Mouse (Mus musculus) gastrocnemius, adult 2 months (tissue): ENCODE results near the gene Tspan5. TPM values are rescaled to one million over a fixed set of nuclear protein-coding genes. Genes with fewer than 3 reads are reported as not detected.

Experiments used
- DNase-seq: peaks from one replicate; pipeline ENCODE4 v3.0.0; 2022
- H3K27ac ChIP-seq: fragments of 200-600 bp; 2 replicates; pipeline ENCODE4 v1.8.1; 2022; ENCODE audit warnings: mild to moderate bottlenecking
- H3K4me3 ChIP-seq: fragments of 200-600 bp; 2 replicates; pipeline ENCODE4 v1.8.1; 2022; ENCODE audit warnings: mild to moderate bottlenecking, moderate library complexity
- CTCF ChIP-seq: fragments of 200-600 bp; IDR thresholded peaks from 2 replicates; pipeline ENCODE4 v1.8.1; 2022; ENCODE audit warnings: antibody characterized with exemption, mild to moderate bottlenecking, moderate library complexity
- intact Hi-C: fragments of 180-260 bp; cut with DNase I; formaldehyde crosslinking; loops from one replicate; pipeline ENCODE4 v1.15.1; 2025
- total RNA-seq, 2 experiments: library from RNA; stranded (reverse); gene quantifications; 2 replicates each; pipeline ENCODE4 v1.2.3; 2021

Gene Tspan5
- total RNA-seq, 2 experiments from 2014 or later = 4.0 to 4.4 TPM

GRCm38 (mm10) chr3:138898055-138898454 lies 156.1 kb downstream of the Tspan5 start:
- H3K4me3 ChIP-seq = no peak overlapping the region
- no peak overlapping the region for H3K27ac ChIP-seq
- TF ChIP-seq CTCF = no peak
- intact Hi-C loops = no loop called here
- DNase-seq = no peak

- DNase-seq = no peak
- no peak overlapping the region for H3K27ac ChIP-seq
- H3K4me3 ChIP-seq = no peak overlapping the region
- intact Hi-C loops = loop anchor here (10.0 kb wide), 1 partner anchor 456 kb away; the partner anchor contains the start of gene Adh5
- no peak for TF ChIP-seq CTCF
Measured at GRCm38 (mm10) chr3:138900571-138901141, 158.7 kb downstream of the Tspan5 start.

GRCm38 (mm10) chr3:138905678-138906077 lies 163.7 kb downstream of the Tspan5 start:
- intact Hi-C loops = loop anchor here (2.0 to 10.0 kb wide), 5 partner anchors 163 to 461 kb away; partner anchors contain the start of genes Adh5 and Tspan5
- TF ChIP-seq CTCF = no peak
- peak overlapping the region; percentile 36; the same call in 1 of the 2 replicates for H3K4me3 ChIP-seq
- peak; percentile 46 for DNase-seq
- peak overlapping the region; percentile 38 for H3K27ac ChIP-seq

GRCm38 (mm10) chr3:138906112-138906880 lies 164.3 kb downstream of the Tspan5 start:
- H3K27ac ChIP-seq = peak overlapping the region; percentile 38
- DNase-seq = peak; percentile 71
- peak overlapping the region; percentile 36; the same call in 1 of the 2 replicates for H3K4me3 ChIP-seq
- intact Hi-C loops = loop anchor here (2.0 to 10.0 kb wide), 5 partner anchors 164 to 461 kb away; partner anchors contain the start of genes Adh5 and Tspan5
- TF ChIP-seq CTCF = peak; percentile 94

- intact Hi-C loops = loop anchor here (5.0 to 10.0 kb wide), 4 partner anchors 167 to 465 kb away; partner anchors contain the start of genes Adh5 and Tspan5
- H3K27ac ChIP-seq = no peak overlapping the region
- DNase-seq = no peak
Measured at GRCm38 (mm10) chr3:138909313-138909712, 167.3 kb downstream of the Tspan5 start.

GRCm38 (mm10) chr3:138912504-138912903 lies 170.5 kb downstream of the Tspan5 start:
- no peak overlapping the region for H3K4me3 ChIP-seq
- DNase-seq = no peak
- intact Hi-C loops = no loop called here
- TF ChIP-seq CTCF = no peak
- no peak overlapping the region for H3K27ac ChIP-seq

More at GRCm38 (mm10) chr3:138909313-138909712, 167.3 kb downstream of the Tspan5 start:
- no peak overlapping the region for H3K4me3 ChIP-seq
- TF ChIP-seq CTCF = no peak

- Histone ChIP-seq H3K27ac (no peak overlapping the region), H3K4me3 (no peak overlapping the region)
- intact Hi-C loops = no loop called here
- DNase-seq = no peak
- TF ChIP-seq CTCF = no peak
Measured at GRCm38 (mm10) chr3:138914626-138915288, 172.8 kb downstream of the Tspan5 start.

- intact Hi-C loops = no loop called here
- no peak overlapping the region for H3K4me3 ChIP-seq
- no peak for TF ChIP-seq CTCF
- no peak for DNase-seq
- no peak overlapping the region for H3K27ac ChIP-seq
Measured at GRCm38 (mm10) chr3:138916591-138916990, 174.6 kb downstream of the Tspan5 start.

GRCm38 (mm10) chr3:138917016-138917415 lies 175.0 kb downstream of the Tspan5 start:
- no peak overlapping the region for H3K4me3 ChIP-seq
- no peak for TF ChIP-seq CTCF
- intact Hi-C loops = no loop called here
- no peak overlapping the region for H3K27ac ChIP-seq
- DNase-seq = no peak

GRCm38 (mm10) chr3:138918241-138918640 lies 176.2 kb downstream of the Tspan5 start:
- no peak for TF ChIP-seq CTCF
- Histone ChIP-seq H3K27ac (no peak overlapping the region), H3K4me3 (no peak overlapping the region)
- no peak for DNase-seq
- intact Hi-C loops = no loop called here

- no peak for TF ChIP-seq CTCF
Measured at GRCm38 (mm10) chr3:138926161-138926560, 184.2 kb downstream of the Tspan5 start.

GRCm38 (mm10) chr3:138927437-138927836 lies 185.4 kb downstream of the Tspan5 start:
- no peak for DNase-seq
- TF ChIP-seq CTCF = no peak
- intact Hi-C loops = no loop called here
- Histone ChIP-seq H3K27ac (no peak overlapping the region), H3K4me3 (no peak overlapping the region)

More at GRCm38 (mm10) chr3:138926161-138926560, 184.2 kb downstream of the Tspan5 start:
- intact Hi-C loops = no loop called here
- DNase-seq = no peak
- no peak overlapping the region for H3K27ac ChIP-seq
- no peak overlapping the region for H3K4me3 ChIP-seq

GRCm38 (mm10) chr3:138936780-138937179 lies 194.8 kb downstream of the Tspan5 start:
- TF ChIP-seq CTCF = no peak
- no peak for DNase-seq

More at GRCm38 (mm10) chr3:138936780-138937179, 194.8 kb downstream of the Tspan5 start:
- intact Hi-C loops = no loop called here
- Histone ChIP-seq H3K4me3 (no peak overlapping the region), H3K27ac (no peak overlapping the region)
